Mouse (Mus musculus): ENCODE data around the gene Lpar3. TPM values are rescaled to one million over a fixed set of nuclear protein-coding genes. Genes with fewer than 3 reads are reported as not detected.

The Lpar3 gene
- total RNA-seq, 1 experiment from 2014 or later, result not detected

GRCm38 (mm10) chr3:146327537-146328255 is 106.9 kb downstream of the Lpar3 start:
- peak; percentile 76 for ATAC-seq (replicated peaks; ENCODE audit: insufficient number of reproducible peaks, low FRiP score, low TSS enrichment, poor library complexity, severe bottlenecking)

- ATAC-seq (replicated peaks; ENCODE audit: insufficient number of reproducible peaks, low FRiP score, low TSS enrichment, poor library complexity, severe bottlenecking), result peak; percentile 60
Observed at GRCm38 (mm10) chr3:146328749-146329148, 108.0 kb downstream of the Lpar3 start.

GRCm38 (mm10) chr3:146331819-146332218 is 111.1 kb downstream of the Lpar3 start:
- ATAC-seq (replicated peaks; ENCODE audit: insufficient number of reproducible peaks, low FRiP score, low TSS enrichment, poor library complexity, severe bottlenecking), result no peak

- ATAC-seq (replicated peaks; ENCODE audit: insufficient number of reproducible peaks, low FRiP score, low TSS enrichment, poor library complexity, severe bottlenecking), result peak; percentile 48
Observed at GRCm38 (mm10) chr3:146333270-146333669, 112.5 kb downstream of the Lpar3 start.

- ATAC-seq (replicated peaks; ENCODE audit: insufficient number of reproducible peaks, low FRiP score, low TSS enrichment, poor library complexity, severe bottlenecking), result no peak
Observed at GRCm38 (mm10) chr3:146334070-146334469, 113.3 kb downstream of the Lpar3 start.

Other genes starting within 250 kb of the Lpar3 start
- gene Syde2, start 233.1 kb upstream of the Lpar3 start, total RNA-seq (2017), result 0.32 to 1.6 TPM in 2 of 3 replicates, not detected in the other
- not detected in 3 replicates for gene Wdr63, start 112.8 kb upstream of the Lpar3 start, total RNA-seq (2017)
- gene Mcoln3, start 103.5 kb upstream of the Lpar3 start, total RNA-seq (2017), result 0.19 to 0.78 TPM (median 0.75 TPM) in 3 replicates
- gene Mcoln2, start 71.1 kb upstream of the Lpar3 start, total RNA-seq (2017), result 13.6 to 28.6 TPM (median 14.5 TPM) in 3 replicates
- gene Ssx2ip, start 183.7 kb downstream of the Lpar3 start, total RNA-seq (2017), result 1.3 to 10.4 TPM (median 2.9 TPM) in 3 replicates
- 23.6 to 29.4 TPM (median 24.0 TPM) in 3 replicates for gene Ctbs, start 228.8 kb downstream of the Lpar3 start, total RNA-seq (2017)